Mouse (Mus musculus) lung, adult 2 months (tissue): ENCODE results near the gene Zbtb46.

Experiments used
- CTCF ChIP-seq: fragments of 200-500 bp; IDR thresholded peaks from 2 replicates; pipeline ENCODE4 v1.5.1; 2011; ENCODE audit warnings: mild to moderate bottlenecking, low read length, control low read depth; ENCODE audit not compliant: insufficient read depth
- POLR2A ChIP-seq: fragments of 200-500 bp; IDR thresholded peaks from 2 replicates; pipeline ENCODE4 v1.6.1; 2011; ENCODE audit warnings: low read depth, mild to moderate bottlenecking, control low read depth, low read length, borderline replicate concordance; ENCODE audit errors: extremely low read depth

- TF ChIP-seq CTCF (no peak), POLR2A (no peak)
Measured at GRCm38 (mm10) chr2:181498644-181499043, 39.4 kb upstream of the Zbtb46 start.
